Mouse (Mus musculus): ENCODE measurements around the gene Saal1. TPM values are rescaled to one million over a fixed set of nuclear protein-coding genes. Genes with fewer than 3 reads are reported as not detected.

Gene Saal1
- total and polyA plus RNA-seq, 3 experiments = 2.3 to 4.0 (median 3.8) TPM

- intact Hi-C loops (cut with DNase I) = no loop called here
- Histone ChIP-seq H3K79me2 (replicated peaks; ENCODE audit: control insufficient read depth, insufficient read depth, low read length) (no peaks in the 10 kb centered on the region), H3K4me1 (ENCODE audit: control insufficient read depth, insufficient read depth, low read length) (no peaks in the 10 kb centered on the region), H3K9ac (ENCODE audit: low read depth, low read length) (no peak overlapping the region), H3K36me3 (ENCODE audit: control insufficient read depth, insufficient read depth, low read length) (no peaks in the 10 kb centered on the region), H3K27ac (no peak overlapping the region), H3K27me3 (ENCODE audit: control insufficient read depth, insufficient read depth, low read length) (no peaks in the 10 kb centered on the region), H3K4me3 (no peak overlapping the region)
- TF ChIP-seq POLR2A (IDR thresholded peaks at IDR 0.05; ENCODE audit: insufficient read depth, low read depth, low read length) = no peak
- no peak for TF ChIP-seq EP300 (IDR thresholded peaks at IDR 0.05; ENCODE audit: insufficient read depth, low read depth, low read length)
- no peak for TF ChIP-seq CTCF (IDR thresholded peaks at IDR 0.05)
- WGBS = 66% methylated on average over 12 of the region's 12 CpGs
- DNase-seq = no peak
These were observed 28.3 kb upstream of the Saal1 start for GRCm38 (mm10) chr7:46738561-46739460.

- no peak for DNase-seq
- Histone ChIP-seq H3K36me3 (ENCODE audit: control insufficient read depth, insufficient read depth, low read length) (no peaks in the 10 kb centered on the region), H3K4me1 (ENCODE audit: control insufficient read depth, insufficient read depth, low read length) (no peaks in the 10 kb centered on the region), H3K27ac (no peak overlapping the region), H3K79me2 (replicated peaks; ENCODE audit: control insufficient read depth, insufficient read depth, low read length) (no peaks in the 10 kb centered on the region), H3K27me3 (ENCODE audit: control insufficient read depth, insufficient read depth, low read length) (no peaks in the 10 kb centered on the region), H3K4me3 (no peak overlapping the region), H3K9ac (ENCODE audit: low read depth, low read length) (no peak overlapping the region)
- intact Hi-C loops (cut with DNase I) = no loop called here
- TF ChIP-seq POLR2A (IDR thresholded peaks at IDR 0.05; ENCODE audit: insufficient read depth, low read depth, low read length) (no peak), CTCF (IDR thresholded peaks at IDR 0.05) (no peak), EP300 (IDR thresholded peaks at IDR 0.05; ENCODE audit: insufficient read depth, low read depth, low read length) (no peak)
- WGBS = 57% methylated on average over 2 of the region's 2 CpGs
These were observed 24.5 kb upstream of the Saal1 start for GRCm38 (mm10) chr7:46734983-46735382.

- no peaks in the 10 kb centered on the region for H3K36me3 ChIP-seq (ENCODE audit: control insufficient read depth, insufficient read depth, low read length)
- intact Hi-C loops (cut with DNase I) = no loop called here
- H3K9ac ChIP-seq (ENCODE audit: low read depth, low read length) = no peak within 1 kb of the TSS
- TF ChIP-seq POLR2A (IDR thresholded peaks at IDR 0.05; ENCODE audit: insufficient read depth, low read depth, low read length) = no peak
- no peak for TF ChIP-seq CTCF (IDR thresholded peaks at IDR 0.05)
- no peak for TF ChIP-seq EP300 (IDR thresholded peaks at IDR 0.05; ENCODE audit: insufficient read depth, low read depth, low read length)
- no peak within 1 kb of the TSS for H3K4me3 ChIP-seq
- no peaks in the 10 kb centered on the region for H3K27me3 ChIP-seq (ENCODE audit: control insufficient read depth, insufficient read depth, low read length)
- H3K4me1 ChIP-seq (ENCODE audit: control insufficient read depth, insufficient read depth, low read length) = no peaks in the 10 kb centered on the region
- no peaks in the 10 kb centered on the region for H3K79me2 ChIP-seq (replicated peaks; ENCODE audit: control insufficient read depth, insufficient read depth, low read length)
- no peak within 1 kb of the TSS for H3K27ac ChIP-seq
- no peak for DNase-seq
- WGBS = 76% methylated on average over 4 of the region's 4 CpGs
These were observed 22.0 kb upstream of the Saal1 start, which contains the start of gene Saa4 for GRCm38 (mm10) chr7:46732458-46732857. TSS of gene Saa4 (minus strand) at chr7:46732603.

- no peak for TF ChIP-seq CTCF (IDR thresholded peaks at IDR 0.05)
- TF ChIP-seq EP300 (IDR thresholded peaks at IDR 0.05; ENCODE audit: insufficient read depth, low read depth, low read length) = no peak
- TF ChIP-seq POLR2A (IDR thresholded peaks at IDR 0.05; ENCODE audit: insufficient read depth, low read depth, low read length) = no peak
- no peak for DNase-seq
- H3K4me1 ChIP-seq (ENCODE audit: control insufficient read depth, insufficient read depth, low read length) = no peaks in the 10 kb centered on the region
- no peak overlapping the region for H3K27ac ChIP-seq
- no peak overlapping the region for H3K4me3 ChIP-seq
- H3K79me2 ChIP-seq (replicated peaks; ENCODE audit: control insufficient read depth, insufficient read depth, low read length) = no peaks in the 10 kb centered on the region
- WGBS = 66% methylated on average over 1 of the region's 1 CpGs
- H3K9ac ChIP-seq (ENCODE audit: low read depth, low read length) = no peak overlapping the region
- H3K27me3 ChIP-seq (ENCODE audit: control insufficient read depth, insufficient read depth, low read length) = no peaks in the 10 kb centered on the region
- H3K36me3 ChIP-seq (ENCODE audit: control insufficient read depth, insufficient read depth, low read length) = no peaks in the 10 kb centered on the region
- intact Hi-C loops (cut with DNase I) = no loop called here
These were observed 17.1 kb upstream of the Saal1 start for GRCm38 (mm10) chr7:46727584-46727983.

- no peaks in the 10 kb centered on the region for H3K79me2 ChIP-seq (replicated peaks; ENCODE audit: control insufficient read depth, insufficient read depth, low read length)
- 72% methylated on average over 5 of the region's 5 CpGs for WGBS
- intact Hi-C loops (cut with DNase I) = no loop called here
- no peaks in the 10 kb centered on the region for H3K4me1 ChIP-seq (ENCODE audit: control insufficient read depth, insufficient read depth, low read length)
- H3K27me3 ChIP-seq (ENCODE audit: control insufficient read depth, insufficient read depth, low read length) = no peaks in the 10 kb centered on the region
- no peaks in the 10 kb centered on the region for H3K36me3 ChIP-seq (ENCODE audit: control insufficient read depth, insufficient read depth, low read length)
- DNase-seq = no peak
- no peak overlapping the region for H3K4me3 ChIP-seq
- no peak overlapping the region for H3K27ac ChIP-seq
- H3K9ac ChIP-seq (ENCODE audit: low read depth, low read length) = no peak overlapping the region
- TF ChIP-seq CTCF (IDR thresholded peaks at IDR 0.05) (no peak), POLR2A (IDR thresholded peaks at IDR 0.05; ENCODE audit: insufficient read depth, low read depth, low read length) (no peak), EP300 (IDR thresholded peaks at IDR 0.05; ENCODE audit: insufficient read depth, low read depth, low read length) (no peak)
These were observed 13.9 kb upstream of the Saal1 start for GRCm38 (mm10) chr7:46724396-46724795.

GRCm38 (mm10) chr7:46723849-46724248 lies 13.4 kb upstream of the Saal1 start:
- Histone ChIP-seq H3K4me1 (ENCODE audit: control insufficient read depth, insufficient read depth, low read length) (no peaks in the 10 kb centered on the region), H3K9ac (ENCODE audit: low read depth, low read length) (no peak overlapping the region), H3K36me3 (ENCODE audit: control insufficient read depth, insufficient read depth, low read length) (no peaks in the 10 kb centered on the region), H3K27ac (no peak overlapping the region), H3K79me2 (replicated peaks; ENCODE audit: control insufficient read depth, insufficient read depth, low read length) (no peaks in the 10 kb centered on the region), H3K4me3 (no peak overlapping the region), H3K27me3 (ENCODE audit: control insufficient read depth, insufficient read depth, low read length) (no peaks in the 10 kb centered on the region)
- intact Hi-C loops (cut with DNase I) = no loop called here
- TF ChIP-seq CTCF (IDR thresholded peaks at IDR 0.05) (no peak), POLR2A (IDR thresholded peaks at IDR 0.05; ENCODE audit: insufficient read depth, low read depth, low read length) (no peak), EP300 (IDR thresholded peaks at IDR 0.05; ENCODE audit: insufficient read depth, low read depth, low read length) (no peak)
- no peak for DNase-seq
- 58% methylated on average over 3 of the region's 3 CpGs for WGBS

Data from heart, adult 2 months (tissue).